Mouse (Mus musculus): ENCODE measurements around the gene Dhx15. TPM values are rescaled to one million over a fixed set of nuclear protein-coding genes. Genes with fewer than 3 reads are reported as not detected.

Gene Dhx15
- polyA plus RNA-seq, 1 experiment from 2014 or later: 209 TPM

GRCm38 (mm10) chr5:52116404-52116803 is 73.9 kb downstream of the Dhx15 start:
- Histone ChIP-seq H3K27ac (no peak overlapping the region), H3K27me3 (peaks cover 55% of the 10 kb centered on the region), H3K4me2 (peak overlapping the region; percentile 100), H3K4me3 (replicated peaks) (peak overlapping the region; percentile 69), H3K9ac (peak overlapping the region; percentile 40; the same call in 1 of the 2 replicates), H3K4me1 (peaks cover 39% of the 10 kb centered on the region), H3K36me3 (replicated peaks) (no peaks in the 10 kb centered on the region), H3K9me3 (no peaks in the 10 kb centered on the region)
- peak; percentile 1; the same call in 1 of the 2 replicates for ATAC-seq (ENCODE audit: low FRiP score)
- WGBS: 2% methylated on average over 17 of the region's 17 CpGs

GRCm38 (mm10) chr5:52115821-52116317 is 74.4 kb downstream of the Dhx15 start:
- ATAC-seq (ENCODE audit: low FRiP score): peak; percentile 88
- Histone ChIP-seq H3K27me3 (peaks cover 60% of the 10 kb centered on the region), H3K4me3 (replicated peaks) (peak overlapping the region; percentile 69), H3K36me3 (replicated peaks) (no peaks in the 10 kb centered on the region), H3K9ac (peak overlapping the region; percentile 64), H3K4me1 (peaks cover 39% of the 10 kb centered on the region), H3K27ac (0 out of 2 replicates have a peak overlapping the region, but pooled peaks have one; percentile 15), H3K9me3 (no peaks in the 10 kb centered on the region), H3K4me2 (peak overlapping the region; percentile 100)
- WGBS: 0% methylated on average over 52 of the region's 53 CpGs

GRCm38 (mm10) chr5:52114751-52115451 is 75.4 kb downstream of the Dhx15 start:
- Histone ChIP-seq H3K9ac (peak overlapping the region; percentile 64), H3K27ac (0 out of 2 replicates have a peak overlapping the region, but pooled peaks have one; percentile 19), H3K27me3 (peaks cover 70% of the 10 kb centered on the region), H3K4me1 (peaks cover 39% of the 10 kb centered on the region), H3K4me3 (replicated peaks) (peak overlapping the region; percentile 69), H3K9me3 (no peaks in the 10 kb centered on the region), H3K36me3 (replicated peaks) (no peaks in the 10 kb centered on the region), H3K4me2 (peak overlapping the region; percentile 100)
- 0 out of 2 replicates have a peak, but pooled peaks have one; percentile 5 for ATAC-seq (ENCODE audit: low FRiP score)
- WGBS: under 1% methylated on average over 48 of the region's 48 CpGs

- peak overlapping the region; percentile 100 for H3K4me2 ChIP-seq
- under 1% methylated on average over 54 of the region's 54 CpGs for WGBS
- peak; percentile 31; the same call in 1 of the 2 replicates for ATAC-seq (ENCODE audit: low FRiP score)
Measured at GRCm38 (mm10) chr5:52113851-52114731, 76.2 kb downstream of the Dhx15 start.

GRCm38 (mm10) chr5:52112953-52113841 is 77.1 kb downstream of the Dhx15 start:
- under 1% methylated on average over 63 of the region's 73 CpGs for WGBS
- Histone ChIP-seq H3K4me2 (peak overlapping the region; percentile 100), H3K4me3 (replicated peaks) (peak overlapping the region; percentile 69), H3K9me3 (no peaks in the 10 kb centered on the region), H3K27ac (no peak overlapping the region), H3K4me1 (peaks cover 39% of the 10 kb centered on the region), H3K27me3 (peaks cover 73% of the 10 kb centered on the region), H3K36me3 (replicated peaks) (no peaks in the 10 kb centered on the region), H3K9ac (peak overlapping the region; percentile 64)
- ATAC-seq (ENCODE audit: low FRiP score): no peak

More at GRCm38 (mm10) chr5:52113851-52114731, 76.2 kb downstream of the Dhx15 start:
- H3K9ac ChIP-seq: peak overlapping the region; percentile 64
- H3K4me1 ChIP-seq: peaks cover 39% of the 10 kb centered on the region
- peak overlapping the region; percentile 69 for H3K4me3 ChIP-seq (replicated peaks)
- no peaks in the 10 kb centered on the region for H3K9me3 ChIP-seq
- H3K27me3 ChIP-seq: peaks cover 76% of the 10 kb centered on the region
- no peak overlapping the region for H3K27ac ChIP-seq
- H3K36me3 ChIP-seq (replicated peaks): no peaks in the 10 kb centered on the region

- Histone ChIP-seq H3K4me1 (peaks cover 39% of the 10 kb centered on the region), H3K4me2 (peak overlapping the region; percentile 100), H3K4me3 (replicated peaks) (peak overlapping the region; percentile 69), H3K36me3 (replicated peaks) (no peaks in the 10 kb centered on the region), H3K9me3 (no peaks in the 10 kb centered on the region), H3K27ac (no peak overlapping the region), H3K9ac (no peak overlapping the region), H3K27me3 (peaks cover 67% of the 10 kb centered on the region)
- ATAC-seq (ENCODE audit: low FRiP score): no peak
- 5% methylated on average over 16 of the region's 16 CpGs for WGBS
Measured at GRCm38 (mm10) chr5:52112191-52112760, 78.0 kb downstream of the Dhx15 start.

GRCm38 (mm10) chr5:52110808-52111663 is 79.3 kb downstream of the Dhx15 start:
- peaks cover 33% of the 10 kb centered on the region for H3K4me1 ChIP-seq
- WGBS: 53% methylated on average over 10 of the region's 10 CpGs
- H3K4me3 ChIP-seq (replicated peaks): no peak overlapping the region
- H3K9ac ChIP-seq: no peak overlapping the region
- H3K36me3 ChIP-seq (replicated peaks): no peaks in the 10 kb centered on the region
- no peak overlapping the region for H3K27ac ChIP-seq
- peaks cover 62% of the 10 kb centered on the region for H3K27me3 ChIP-seq
- H3K9me3 ChIP-seq: no peaks in the 10 kb centered on the region
- H3K4me2 ChIP-seq: no peak overlapping the region
- ATAC-seq (ENCODE audit: low FRiP score): no peak

Small RNA genes within 50 kb of the gene (microRNA-seq; reads per million reads assigned to microRNA genes)
- gene Mir6417: not detected

Other genes with a start within 250 kb of the Dhx15 start
- 0.08 and 0.15 TPM in 2 replicates for gene Sod3, start 173.3 kb upstream of the Dhx15 start, polyA plus RNA-seq (2016; fragmentation: Nextera tagmentation; extraction: Ambion mirVana)